Mouse (Mus musculus) kidney, adult 2 months (tissue): ENCODE data around the gene Top3a. TPM values are rescaled to one million over a fixed set of nuclear protein-coding genes. Genes with fewer than 3 reads are reported as not detected.

Source experiments
- DNase-seq: peaks from one replicate; pipeline ENCODE4 v3.0.0; 2021
- H3K27ac ChIP-seq: fragments of 200-500 bp; 2 replicates; pipeline ENCODE4 v1.5.1; 2012; ENCODE audit warnings: low read depth, low read length, control low read depth, inconsistent platforms; ENCODE audit not compliant: insufficient read depth
- H3K27me3 ChIP-seq: fragments of 200-500 bp; replicated peaks from 2 replicates; pipeline ENCODE4 v1.6.1; 2012; ENCODE audit warnings: mild to moderate bottlenecking, moderate library complexity, low read length, inconsistent platforms; ENCODE audit not compliant: control insufficient read depth, insufficient read depth
- H3K36me3 ChIP-seq: fragments of 200-500 bp; 2 replicates; pipeline ENCODE4 v1.6.1; 2012; ENCODE audit warnings: mild to moderate bottlenecking, moderate library complexity, low read length, inconsistent platforms; ENCODE audit not compliant: control insufficient read depth, insufficient read depth
- H3K4me1 ChIP-seq: fragments of 200-500 bp; 2 replicates; pipeline ENCODE4 v1.6.1; 2011; ENCODE audit warnings: low read length; ENCODE audit not compliant: control insufficient read depth, insufficient read depth
- H3K4me3 ChIP-seq: fragments of 200-500 bp; 2 replicates; pipeline ENCODE4 v1.5.1; 2011; ENCODE audit warnings: mild to moderate bottlenecking, low read depth, low read length, control low read depth; ENCODE audit not compliant: insufficient read depth
- CTCF ChIP-seq: fragments of 200-500 bp; conservative IDR thresholded peaks from 2 replicates; pipeline ENCODE4 v1.5.1; 2011; ENCODE audit warnings: low read depth, mild to moderate bottlenecking, control low read depth, low read length, moderate library complexity, mixed read lengths; ENCODE audit not compliant: insufficient read depth, insufficient read length
- POLR2A ChIP-seq: fragments of 200-500 bp; IDR thresholded peaks from one replicate; pipeline ENCODE4 v1.6.1; 2011; ENCODE audit warnings: low read depth, low read length, control low read depth
- WGBS: fragments of 180-500 bp; shearing (Covaris S2); methylation state at CpG from one replicate; pipeline ENCODE4 v1.1.7; 2018; 5-methylcytosine and 5-hydroxymethylcytosine counted together
- polyA plus RNA-seq: library from polyadenylated mRNA; depleted of rRNA; stranded (reverse); fragments of >200 nt; gene quantifications from 2 replicates; pipeline ENCODE4 v1.2.3, GENCODE M21; 2012

Top3a gene
- polyA plus RNA-seq, 1 experiment = 5.8 TPM

DNA sequence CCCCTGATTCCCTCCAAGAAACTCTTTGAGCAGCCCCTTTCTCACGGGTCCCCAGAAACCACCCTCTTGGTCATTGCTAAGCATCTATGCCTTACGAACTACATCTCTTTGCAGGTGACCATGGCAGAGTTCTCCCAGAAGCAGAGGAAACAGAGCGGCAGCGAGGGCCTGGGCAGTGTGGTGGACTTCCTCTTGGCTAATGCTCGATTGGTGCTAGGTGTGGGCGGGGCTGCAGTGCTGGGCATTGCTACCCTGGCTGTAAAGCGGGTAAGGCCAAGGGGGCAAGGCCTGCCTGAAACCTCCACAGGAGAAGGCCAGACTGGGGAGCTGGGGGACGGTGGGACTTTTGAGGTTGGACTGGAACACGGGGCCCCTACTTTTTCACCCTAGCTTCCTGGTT is 47.0 kb downstream of the Top3a start:
- Histone ChIP-seq H3K4me3 (no peak overlapping the region), H3K27ac (no peak overlapping the region), H3K4me1 (peaks cover 5% of the 10 kb centered on the region; the same call in 1 of the 2 replicates), H3K27me3 (no peaks in the 10 kb centered on the region), H3K36me3 (no peaks in the 10 kb centered on the region)
- no peak for DNase-seq
- TF ChIP-seq POLR2A (no peak), CTCF (no peak)
- 80% methylated on average over 9 of the region's 9 CpGs for WGBS

DNA sequence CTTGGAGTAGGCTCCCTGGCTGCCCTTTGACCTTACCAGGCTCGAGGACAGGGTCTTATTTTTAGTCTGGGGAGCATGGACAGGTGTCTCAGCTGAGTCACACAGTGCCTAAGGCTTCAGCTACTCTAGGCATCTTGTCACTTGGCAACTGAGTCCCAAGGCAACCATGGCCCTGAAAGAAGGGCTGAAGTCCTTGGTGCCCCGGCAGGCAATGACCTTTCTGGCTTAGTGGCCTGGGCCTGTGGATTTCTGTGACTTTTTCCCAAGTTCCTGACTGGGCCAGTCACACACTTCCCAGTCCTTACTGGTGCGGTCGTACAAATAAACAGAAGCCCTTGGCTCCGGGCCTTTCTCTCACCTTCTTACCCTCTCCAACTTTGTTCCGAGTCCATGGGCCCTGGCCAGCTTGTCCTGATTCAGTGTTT is 47.9 kb downstream of the Top3a start:
- Histone ChIP-seq H3K4me3 (peak overlapping the region; percentile 83), H3K27me3 (no peaks in the 10 kb centered on the region), H3K4me1 (peaks cover 5% of the 10 kb centered on the region; the same call in 1 of the 2 replicates), H3K36me3 (no peaks in the 10 kb centered on the region), H3K27ac (peak overlapping the region; percentile 21)
- TF ChIP-seq CTCF = no peak
- peak; percentile 37 for DNase-seq
- WGBS = 48% methylated on average over 6 of the region's 6 CpGs

DNA sequence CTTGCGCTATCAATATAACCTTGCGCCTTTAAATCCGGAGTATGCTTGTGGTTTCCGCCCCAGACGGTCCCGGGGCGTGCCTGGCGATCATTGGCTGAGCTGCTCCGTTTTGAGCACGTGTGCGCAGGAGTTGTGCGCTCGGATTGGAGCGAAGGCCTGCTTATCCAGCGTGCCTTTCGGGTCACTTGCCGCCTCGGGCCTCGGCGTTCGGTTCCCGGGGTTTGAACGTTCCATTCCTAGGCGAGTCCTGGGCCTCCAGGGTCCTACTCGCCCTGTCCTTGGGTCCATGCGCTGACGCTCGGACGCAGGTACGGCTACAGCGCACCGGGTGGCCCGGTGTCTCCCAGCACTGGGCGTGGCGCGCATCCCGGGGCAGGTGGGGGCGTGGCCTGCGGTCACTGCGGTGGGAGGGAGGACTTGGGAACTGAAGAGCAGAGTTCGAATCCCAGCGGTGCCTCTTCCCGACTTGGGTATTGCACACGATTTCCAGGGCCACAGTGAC is 48.9 kb downstream of the Top3a start, which contains the start of gene Mief2:
Gene Mief2 (plus strand): TSS at position 139 of the 502 bp plus-strand sequence.
- H3K36me3 ChIP-seq = no peaks in the 10 kb centered on the region
- DNase-seq = peak; percentile 98
- no peaks in the 10 kb centered on the region for H3K27me3 ChIP-seq
- H3K4me1 ChIP-seq = peaks cover 5% of the 10 kb centered on the region; the same call in 1 of the 2 replicates
- WGBS = under 1% methylated on average over 44 of the region's 44 CpGs
- H3K27ac ChIP-seq = peak within 1 kb of the TSS; percentile 89
- peak within 1 kb of the TSS; percentile 83 for H3K4me3 ChIP-seq
- TF ChIP-seq POLR2A = peak; percentile 18
- no peak for TF ChIP-seq CTCF

DNA sequence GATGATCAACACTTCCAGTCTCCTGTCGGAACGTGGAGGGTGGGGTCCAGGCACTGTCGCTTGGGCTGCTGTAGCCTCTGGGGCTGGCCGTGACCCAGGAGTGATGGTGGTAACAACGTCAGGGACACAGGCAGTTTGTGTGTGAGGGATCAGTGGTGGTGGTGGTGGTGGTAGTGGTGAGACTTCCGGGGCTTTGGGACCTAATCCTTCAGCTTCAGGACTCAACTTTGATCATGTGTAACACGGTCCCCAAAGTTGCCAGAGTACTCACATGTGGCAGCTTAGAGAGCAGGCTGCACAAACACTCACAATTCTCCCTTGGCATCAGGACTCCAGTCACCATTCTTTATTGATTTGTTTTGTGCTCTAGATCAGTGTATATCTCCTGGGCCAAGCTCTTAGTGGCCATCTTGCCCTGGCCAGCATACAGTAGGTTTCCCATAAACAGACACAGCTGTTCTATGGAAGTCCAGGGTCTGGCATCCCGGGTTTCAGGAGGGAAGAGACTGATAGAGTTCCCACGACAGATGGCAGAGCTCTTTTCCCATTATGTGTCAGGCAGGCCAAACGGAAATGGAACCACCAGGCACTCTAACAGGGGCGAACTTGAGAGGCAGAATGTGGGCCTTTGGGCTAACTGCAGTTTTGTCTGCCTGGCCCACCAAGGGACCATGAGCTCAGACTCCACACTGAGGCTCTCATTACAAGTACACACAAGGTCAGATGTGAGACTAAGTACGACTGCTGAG is 49.6 kb downstream of the Top3a start:
- Histone ChIP-seq H3K36me3 (no peaks in the 10 kb centered on the region), H3K27me3 (no peaks in the 10 kb centered on the region), H3K4me1 (peaks cover 5% of the 10 kb centered on the region; the same call in 1 of the 2 replicates), H3K4me3 (peak overlapping the region; percentile 63), H3K27ac (peak overlapping the region; percentile 86)
- TF ChIP-seq CTCF = no peak
- no peak for TF ChIP-seq POLR2A
- no peak for DNase-seq
- 1% methylated on average over 12 of the region's 12 CpGs for WGBS

DNA sequence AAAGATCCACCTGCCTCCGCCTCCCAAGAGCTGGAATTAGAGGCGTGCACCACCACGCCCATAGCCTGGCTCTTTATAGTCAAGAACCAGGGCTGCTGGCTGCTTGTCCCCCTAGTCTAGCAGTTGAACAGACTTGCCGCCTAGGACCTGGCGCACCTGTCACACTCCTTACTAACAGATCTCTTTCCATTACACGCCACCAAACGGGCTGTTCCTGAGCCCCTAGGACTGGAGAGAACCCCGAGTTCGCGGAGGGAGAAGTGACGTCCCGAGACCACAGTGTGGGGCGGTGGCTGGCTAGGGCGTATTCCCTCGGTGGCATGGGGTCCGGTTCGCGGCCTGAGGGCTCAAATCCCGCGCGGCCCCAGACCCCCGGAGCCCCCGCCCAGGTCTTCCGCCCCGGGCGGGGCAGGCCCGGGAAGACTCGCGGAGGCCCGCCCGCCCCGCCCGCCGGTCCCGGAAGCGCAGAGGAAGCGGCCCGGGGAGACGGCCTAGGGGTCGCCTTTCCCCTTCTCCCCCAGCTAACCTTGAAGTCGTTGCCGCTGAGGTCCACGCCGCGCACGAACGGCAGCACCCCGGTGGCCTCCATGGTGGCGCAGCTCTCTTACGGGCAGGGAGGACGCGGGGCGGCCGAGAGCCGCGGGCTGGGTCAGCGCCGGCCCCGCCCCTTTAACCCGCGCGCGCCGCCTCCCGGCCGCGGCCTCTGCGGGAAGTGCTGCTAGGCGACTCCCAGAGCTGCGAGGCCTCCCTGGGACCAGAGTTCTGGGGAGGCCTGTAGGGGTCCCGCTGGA is 50.4 kb downstream of the Top3a start, which contains the start of gene Flii:
Gene Flii (minus strand): TSS at position 663 of the 791 bp plus-strand sequence.
- TF ChIP-seq CTCF (peak; percentile 40; the same call in 1 of the 2 replicates), POLR2A (peak; percentile 36)
- DNase-seq = peak; percentile 87
- Histone ChIP-seq H3K27ac (peak within 1 kb of the TSS; percentile 86), H3K4me1 (peaks cover 5% of the 10 kb centered on the region; the same call in 1 of the 2 replicates), H3K4me3 (peak within 1 kb of the TSS; percentile 63), H3K27me3 (no peaks in the 10 kb centered on the region), H3K36me3 (no peaks in the 10 kb centered on the region)
- WGBS = under 1% methylated on average over 71 of the region's 71 CpGs

DNA sequence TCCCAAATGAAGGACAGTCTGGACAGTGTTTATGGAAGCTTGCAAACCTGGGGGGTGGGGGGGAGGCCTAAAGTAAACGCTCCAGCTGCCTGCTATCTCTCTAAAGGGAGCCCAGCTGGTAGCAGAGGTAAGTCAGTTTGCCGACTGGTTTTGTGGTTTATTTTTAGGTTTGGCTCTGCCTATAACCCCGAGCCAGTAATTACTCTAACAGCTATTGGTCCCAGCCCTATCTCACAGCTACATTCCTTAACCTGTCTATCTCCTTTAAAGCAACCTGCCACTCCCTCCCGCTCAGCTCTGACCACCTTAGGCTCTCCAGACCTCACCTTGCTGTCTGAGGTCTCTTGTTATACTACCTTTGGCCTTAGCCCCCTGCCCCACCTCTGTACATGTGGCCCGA is 57.9 kb downstream of the Top3a start:
- 83% methylated on average over 5 of the region's 5 CpGs for WGBS
- Histone ChIP-seq H3K27me3 (no peaks in the 10 kb centered on the region), H3K36me3 (peaks cover 6% of the 10 kb centered on the region), H3K4me3 (no peak overlapping the region), H3K4me1 (no peaks in the 10 kb centered on the region), H3K27ac (no peak overlapping the region)
- TF ChIP-seq POLR2A (no peak), CTCF (no peak)
- no peak for DNase-seq

DNA sequence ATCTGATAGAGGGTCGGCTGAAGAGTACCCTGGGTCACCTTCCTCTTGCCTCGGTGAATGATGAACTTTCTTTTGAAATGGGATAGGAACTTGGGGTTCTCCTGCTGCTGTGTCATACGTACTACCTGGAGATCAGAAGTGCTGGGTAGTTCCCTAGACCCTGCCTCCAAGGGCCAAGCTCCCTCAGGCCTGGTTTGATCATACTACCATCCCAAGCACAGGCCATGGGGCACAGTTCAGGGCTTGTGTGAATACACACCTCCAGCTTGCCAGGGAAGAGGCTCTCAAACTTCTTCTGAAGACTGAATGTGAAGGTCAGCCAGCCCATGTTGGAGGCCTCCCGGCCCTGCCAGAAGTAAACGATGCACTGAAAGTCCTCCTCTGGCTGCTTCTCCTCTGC is 61.3 kb downstream of the Top3a start:
- H3K4me1 ChIP-seq = no peaks in the 10 kb centered on the region
- H3K36me3 ChIP-seq = peaks cover 6% of the 10 kb centered on the region
- DNase-seq = no peak
- no peak overlapping the region for H3K27ac ChIP-seq
- no peaks in the 10 kb centered on the region for H3K27me3 ChIP-seq
- no peak overlapping the region for H3K4me3 ChIP-seq
- 80% methylated on average over 5 of the region's 5 CpGs for WGBS
- TF ChIP-seq CTCF (no peak), POLR2A (no peak)
